Mouse (Mus musculus): ENCODE measurements around the gene Wdr95. TPM values are rescaled to one million over a fixed set of nuclear protein-coding genes. Genes with fewer than 3 reads are reported as not detected.
"Not testable (repeated sequence)": the region's sequence is repeated elsewhere in the genome, so short reads cannot be mapped to it uniquely, and the experiment has no call there.

Wdr95 gene
- polyA plus RNA-seq, 1 experiment from 2014 or later: 0.08 TPM

DNA sequence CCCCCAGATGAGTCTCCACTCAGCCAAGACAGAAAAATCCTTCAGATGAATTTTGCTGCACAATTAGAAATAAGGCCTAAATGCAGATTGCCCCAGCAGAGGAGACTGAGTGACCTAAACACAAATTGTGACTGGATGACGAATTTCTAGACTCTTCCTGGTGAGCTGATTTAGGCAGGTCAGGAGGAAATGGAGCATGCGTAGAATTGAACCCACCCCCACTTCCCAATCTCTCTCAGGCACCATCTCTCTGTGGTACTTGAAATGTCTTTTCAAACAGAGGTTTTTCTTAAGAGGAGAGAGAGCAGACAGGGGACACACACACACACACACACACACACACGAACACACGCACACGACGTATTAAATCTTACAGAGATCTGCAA is 4.6 kb upstream of the Wdr95 start:
- Histone ChIP-seq H3K9me3 (no peaks in the 10 kb centered on the region), H3K27me3 (no peaks in the 10 kb centered on the region), H3K36me3 (no peaks in the 10 kb centered on the region), H3K4me2 (replicated peaks) (no peak overlapping the region), H3K9ac (no peak overlapping the region), H3K4me1 (peaks cover 26% of the 10 kb centered on the region; the same call in 1 of the 2 replicates), H3K27ac (peak overlapping the region; percentile 57; the same call in 1 of the 2 replicates), H3K4me3 (no peak overlapping the region)
- ATAC-seq (ENCODE audit: insufficient number of reproducible peaks, insufficient read depth, low FRiP score, low TSS enrichment): no peak
- 68% methylated on average over 6 of the region's 6 CpGs for WGBS

DNA sequence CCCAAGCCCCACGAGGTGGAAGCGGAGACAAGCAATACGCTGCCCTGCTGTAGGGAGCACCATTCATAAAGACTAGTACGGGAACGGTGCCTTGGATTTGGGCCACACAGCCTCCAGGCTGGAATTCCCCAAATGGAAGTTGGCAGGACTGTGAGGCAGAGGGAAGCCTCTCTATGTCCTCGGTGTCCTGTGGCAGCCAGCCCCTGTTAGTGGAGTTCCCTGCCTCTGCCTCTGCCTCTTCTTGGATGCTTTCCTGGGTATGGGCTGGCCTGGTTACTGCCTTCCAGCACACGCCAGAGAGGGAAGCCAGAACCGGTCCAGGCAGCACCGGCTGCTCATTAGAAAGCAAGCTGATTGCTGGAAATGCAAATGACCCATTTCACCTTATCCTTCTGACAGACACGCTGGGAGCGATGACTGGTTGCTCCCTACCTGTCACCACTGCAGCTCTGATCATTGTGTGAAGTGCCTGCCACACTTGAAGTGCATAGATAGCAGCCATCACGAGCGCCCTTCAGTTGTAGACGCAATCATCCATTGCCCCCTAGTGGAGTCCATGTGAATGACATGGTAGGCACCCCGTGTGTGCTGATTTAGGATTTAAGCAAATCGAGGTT is 4.1 kb upstream of the Wdr95 start:
- Histone ChIP-seq H3K27ac (peak overlapping the region; percentile 57; the same call in 1 of the 2 replicates), H3K9ac (no peak overlapping the region), H3K27me3 (no peaks in the 10 kb centered on the region), H3K9me3 (no peaks in the 10 kb centered on the region), H3K4me2 (replicated peaks) (0 out of 2 replicates have a peak overlapping the region, but pooled peaks have one; percentile 6), H3K4me1 (peaks cover 26% of the 10 kb centered on the region; the same call in 1 of the 2 replicates), H3K36me3 (no peaks in the 10 kb centered on the region), H3K4me3 (no peak overlapping the region)
- WGBS: 23% methylated on average over 16 of the region's 16 CpGs
- no peak for ATAC-seq (ENCODE audit: insufficient number of reproducible peaks, insufficient read depth, low FRiP score, low TSS enrichment)

DNA sequence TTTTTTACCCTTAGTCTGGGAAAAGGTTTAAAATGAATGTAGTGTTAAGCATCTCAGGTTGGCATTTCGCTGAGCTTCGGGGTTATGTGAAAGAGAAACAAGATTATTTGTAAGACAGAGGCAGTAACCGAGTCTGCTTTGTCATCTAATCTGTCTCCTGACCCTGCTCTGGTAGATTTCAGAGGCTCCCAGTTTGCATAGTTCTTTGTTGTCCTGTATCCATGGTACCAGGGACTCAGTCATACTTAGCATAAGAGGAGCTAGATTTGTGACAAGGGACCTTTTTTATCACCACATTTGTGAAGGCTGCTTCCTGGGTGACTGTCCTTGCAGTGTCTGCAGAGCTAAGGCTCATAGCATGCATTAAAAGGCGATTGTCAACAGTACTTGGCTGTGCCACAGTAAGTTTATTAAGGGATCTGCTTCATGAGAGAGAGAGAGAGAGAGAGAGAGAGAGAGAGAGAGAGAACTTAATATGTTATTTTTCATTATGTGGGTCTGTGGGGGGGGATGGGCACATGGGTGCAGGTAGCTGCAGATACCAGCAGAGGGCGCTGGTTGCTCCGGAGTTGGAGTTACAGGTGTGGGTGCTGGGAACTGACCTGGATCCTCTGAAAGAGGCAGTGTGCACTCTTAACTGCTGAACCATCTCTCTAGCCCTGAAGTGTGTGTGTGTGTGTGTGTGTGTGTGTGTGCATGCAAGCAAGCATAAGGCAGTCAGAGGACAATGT is 3.3 kb upstream of the Wdr95 start:
- no peak for ATAC-seq (ENCODE audit: insufficient number of reproducible peaks, insufficient read depth, low FRiP score, low TSS enrichment)
- Histone ChIP-seq H3K4me2 (replicated peaks) (no peak overlapping the region), H3K9ac (no peak overlapping the region), H3K27ac (no peak overlapping the region), H3K9me3 (no peaks in the 10 kb centered on the region), H3K4me1 (peaks cover 29% of the 10 kb centered on the region; the same call in 1 of the 2 replicates), H3K27me3 (no peaks in the 10 kb centered on the region), H3K36me3 (no peaks in the 10 kb centered on the region), H3K4me3 (no peak overlapping the region)
- WGBS: 43% methylated on average over 6 of the region's 6 CpGs

DNA sequence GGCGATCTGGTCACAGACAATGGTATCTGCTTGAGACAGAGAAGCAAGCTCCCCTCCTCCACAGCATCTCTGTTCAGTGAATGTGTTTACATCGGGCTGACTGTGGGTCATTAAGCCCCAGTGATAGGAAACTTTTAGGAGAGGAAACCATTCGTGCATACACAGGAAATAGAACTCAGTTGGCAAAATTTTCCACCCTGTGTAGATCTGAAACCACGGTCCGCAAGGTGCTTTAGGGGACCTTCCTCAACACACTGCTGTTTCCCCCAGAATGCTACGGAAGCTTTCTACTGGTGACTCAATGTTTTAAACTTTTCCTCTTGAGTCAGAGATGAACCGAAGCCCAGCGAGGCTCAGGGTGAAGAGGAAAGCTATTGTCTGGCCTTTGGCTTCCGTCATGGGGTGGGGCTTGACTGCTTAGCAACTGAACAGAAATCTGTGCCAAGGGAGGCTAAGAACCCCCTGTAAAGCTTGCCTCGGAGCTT is 2.0 kb upstream of the Wdr95 start:
- H3K36me3 ChIP-seq: no peaks in the 10 kb centered on the region
- no peak for ATAC-seq (ENCODE audit: insufficient number of reproducible peaks, insufficient read depth, low FRiP score, low TSS enrichment)
- H3K27me3 ChIP-seq: no peaks in the 10 kb centered on the region
- 56% methylated on average over 10 of the region's 10 CpGs for WGBS
- H3K4me1 ChIP-seq: peaks cover 26% of the 10 kb centered on the region; the same call in 1 of the 2 replicates
- no peaks in the 10 kb centered on the region for H3K9me3 ChIP-seq
- H3K4me2 ChIP-seq (replicated peaks): no peak overlapping the region
- H3K4me3 ChIP-seq: no peak overlapping the region
- H3K27ac ChIP-seq: no peak overlapping the region
- H3K9ac ChIP-seq: no peak overlapping the region

DNA sequence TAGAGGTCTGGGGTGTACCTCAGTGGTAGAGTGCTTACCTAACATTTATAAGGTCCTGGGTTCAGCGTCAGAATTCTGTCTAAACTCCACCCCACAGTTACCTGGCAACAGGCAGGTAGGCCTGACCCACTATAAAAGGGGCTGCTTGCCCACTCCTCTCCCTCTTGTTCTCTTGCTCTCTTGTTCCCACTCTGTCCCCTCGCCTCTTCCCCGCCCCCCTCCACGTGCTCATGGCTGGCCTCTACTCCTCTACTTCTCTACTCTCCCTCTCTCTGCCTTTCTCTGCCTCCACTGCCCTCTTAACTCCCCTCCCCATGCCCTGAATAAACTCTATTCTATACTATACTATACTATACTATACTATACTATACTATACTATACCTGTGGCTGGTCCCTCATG is 1.2 kb upstream of the Wdr95 start:
- 92% methylated on average over 4 of the region's 4 CpGs for WGBS
- peaks cover 26% of the 10 kb centered on the region; the same call in 1 of the 2 replicates for H3K4me1 ChIP-seq
- ATAC-seq (ENCODE audit: insufficient number of reproducible peaks, insufficient read depth, low FRiP score, low TSS enrichment): not testable (repeated sequence)

DNA sequence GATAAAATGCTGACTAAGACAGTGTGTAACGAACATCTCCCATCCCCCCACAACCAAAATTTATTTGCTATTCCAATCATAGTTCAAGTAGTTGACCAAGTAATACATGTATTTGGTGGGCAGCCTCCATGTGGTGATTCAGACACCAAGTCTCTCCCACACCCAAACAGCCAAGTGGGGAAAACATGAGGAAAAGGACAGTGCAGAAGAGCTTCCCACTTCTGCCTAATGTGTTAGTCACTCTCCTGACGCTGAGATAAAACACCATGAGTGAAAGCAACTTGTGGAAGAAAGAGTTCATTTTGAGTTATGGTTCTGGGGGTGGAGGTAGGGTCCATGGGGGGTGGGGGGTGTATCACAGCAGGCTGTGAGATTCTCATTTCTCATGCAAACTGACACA is 5.4 kb downstream of the Wdr95 start:
- WGBS: 99% methylated on average over 2 of the region's 2 CpGs
- no peak for ATAC-seq (ENCODE audit: insufficient number of reproducible peaks, insufficient read depth, low FRiP score, low TSS enrichment)
- H3K4me3 ChIP-seq: no peak overlapping the region
- H3K27me3 ChIP-seq: no peaks in the 10 kb centered on the region
- no peaks in the 10 kb centered on the region for H3K9me3 ChIP-seq
- H3K4me1 ChIP-seq: peaks cover 14% of the 10 kb centered on the region
- H3K9ac ChIP-seq: no peak overlapping the region
- H3K36me3 ChIP-seq: no peaks in the 10 kb centered on the region
- H3K27ac ChIP-seq: no peak overlapping the region
- no peak overlapping the region for H3K4me2 ChIP-seq (replicated peaks)

More for the DNA sequence above, 1.2 kb upstream of the Wdr95 start:
- H3K9ac ChIP-seq; H3K27ac ChIP-seq; H3K4me2 ChIP-seq (replicated peaks); H3K36me3 ChIP-seq; H3K9me3 ChIP-seq; H3K27me3 ChIP-seq; H3K4me3 ChIP-seq: not testable (repeated sequence)

DNA sequence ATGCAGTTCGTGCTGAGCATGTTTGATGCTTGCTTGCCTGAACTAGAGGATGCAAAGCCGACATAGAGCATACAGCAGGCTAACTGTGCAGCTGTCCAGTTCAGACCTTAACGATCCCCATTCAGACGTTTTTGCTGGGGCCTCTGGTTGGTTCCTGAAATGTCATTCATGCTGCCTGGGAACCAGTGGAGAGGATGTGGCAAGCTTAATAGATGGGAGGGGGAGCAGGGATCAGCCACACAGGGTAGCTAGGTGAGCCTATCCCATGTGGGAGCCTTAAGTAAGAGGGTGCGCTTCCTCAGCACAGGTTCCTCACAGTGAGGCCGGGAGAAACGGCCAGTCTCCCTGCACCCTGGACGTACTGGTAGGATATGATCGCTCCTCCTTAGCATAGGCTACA is 7.5 kb downstream of the Wdr95 start:
- no peaks in the 10 kb centered on the region for H3K27me3 ChIP-seq
- ATAC-seq (ENCODE audit: insufficient number of reproducible peaks, insufficient read depth, low FRiP score, low TSS enrichment): no peak
- no peak overlapping the region for H3K9ac ChIP-seq
- H3K4me1 ChIP-seq: peaks cover 11% of the 10 kb centered on the region
- no peak overlapping the region for H3K4me3 ChIP-seq
- H3K9me3 ChIP-seq: no peaks in the 10 kb centered on the region
- WGBS: 70% methylated on average over 9 of the region's 9 CpGs
- H3K36me3 ChIP-seq: no peaks in the 10 kb centered on the region
- H3K27ac ChIP-seq: no peak overlapping the region
- no peak overlapping the region for H3K4me2 ChIP-seq (replicated peaks)

DNA sequence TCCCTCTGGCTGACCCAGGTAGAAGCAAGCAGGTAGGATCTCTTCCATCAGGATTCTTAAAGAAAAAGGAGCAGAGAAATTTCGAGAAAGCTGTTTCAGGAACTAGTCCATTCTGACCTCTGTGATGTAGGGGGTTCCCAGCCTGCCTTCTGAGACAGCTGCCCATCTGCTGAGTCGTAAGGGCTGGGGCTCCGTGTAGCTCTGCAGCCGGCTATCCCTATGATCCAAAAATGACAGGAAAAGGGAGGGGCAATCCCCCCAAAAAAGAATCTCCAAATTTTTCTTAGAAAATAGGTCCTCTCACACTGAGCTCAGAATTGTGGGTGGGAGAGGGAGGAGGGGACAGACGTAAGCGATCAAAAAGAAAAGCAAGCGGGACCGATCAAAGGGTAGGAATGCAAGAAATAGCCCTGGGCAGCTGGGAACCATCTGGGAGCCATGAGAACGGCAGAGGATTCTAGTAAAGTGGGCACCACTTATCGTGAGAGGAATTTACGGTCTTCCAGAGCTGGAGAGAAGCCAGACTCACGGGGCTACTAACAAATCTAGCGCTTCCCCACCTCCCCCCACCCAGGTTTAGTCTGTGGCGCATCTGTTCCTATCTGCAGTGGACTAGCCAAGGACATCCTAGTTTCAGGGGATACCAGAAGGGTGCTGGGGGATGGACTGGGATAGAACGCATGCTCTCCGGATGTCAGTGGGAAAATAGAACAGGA is 9.5 kb downstream of the Wdr95 start:
- Histone ChIP-seq H3K9me3 (no peaks in the 10 kb centered on the region), H3K4me1 (peaks cover 11% of the 10 kb centered on the region), H3K27me3 (no peaks in the 10 kb centered on the region), H3K27ac (peak overlapping the region; percentile 42; the same call in 1 of the 2 replicates), H3K9ac (no peak overlapping the region), H3K4me2 (replicated peaks) (peak overlapping the region; percentile 38), H3K36me3 (no peaks in the 10 kb centered on the region), H3K4me3 (no peak overlapping the region)
- peak; percentile 74 for ATAC-seq (ENCODE audit: insufficient number of reproducible peaks, insufficient read depth, low FRiP score, low TSS enrichment)
- WGBS: 20% methylated on average over 16 of the region's 16 CpGs

DNA sequence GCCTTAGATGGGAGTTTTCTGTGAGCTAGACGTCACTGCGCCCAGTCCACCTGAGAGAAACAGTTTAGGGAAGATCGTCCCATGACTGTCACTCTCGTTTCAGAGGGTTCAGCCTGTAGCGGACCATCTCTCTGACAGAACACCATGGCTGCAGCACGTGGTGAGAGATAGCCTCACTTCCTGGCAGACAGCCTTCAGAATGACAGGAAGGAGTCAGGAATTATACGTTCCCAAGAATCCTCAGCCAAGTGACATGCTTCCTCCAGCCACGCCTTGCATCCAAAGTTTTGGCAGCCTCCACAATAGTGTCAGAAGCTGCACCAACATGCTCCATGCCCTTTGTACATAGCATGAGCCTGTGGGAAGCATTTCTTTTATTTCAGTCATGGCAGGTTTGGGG is 10.1 kb downstream of the Wdr95 start:
- WGBS: 56% methylated on average over 8 of the region's 8 CpGs
- H3K36me3 ChIP-seq: no peaks in the 10 kb centered on the region
- H3K9me3 ChIP-seq: no peaks in the 10 kb centered on the region
- ATAC-seq (ENCODE audit: insufficient number of reproducible peaks, insufficient read depth, low FRiP score, low TSS enrichment): no peak
- peak overlapping the region; percentile 42; the same call in 1 of the 2 replicates for H3K27ac ChIP-seq
- no peak overlapping the region for H3K4me3 ChIP-seq
- H3K9ac ChIP-seq: no peak overlapping the region
- peaks cover 11% of the 10 kb centered on the region for H3K4me1 ChIP-seq
- H3K4me2 ChIP-seq (replicated peaks): peak overlapping the region; percentile 38
- no peaks in the 10 kb centered on the region for H3K27me3 ChIP-seq

DNA sequence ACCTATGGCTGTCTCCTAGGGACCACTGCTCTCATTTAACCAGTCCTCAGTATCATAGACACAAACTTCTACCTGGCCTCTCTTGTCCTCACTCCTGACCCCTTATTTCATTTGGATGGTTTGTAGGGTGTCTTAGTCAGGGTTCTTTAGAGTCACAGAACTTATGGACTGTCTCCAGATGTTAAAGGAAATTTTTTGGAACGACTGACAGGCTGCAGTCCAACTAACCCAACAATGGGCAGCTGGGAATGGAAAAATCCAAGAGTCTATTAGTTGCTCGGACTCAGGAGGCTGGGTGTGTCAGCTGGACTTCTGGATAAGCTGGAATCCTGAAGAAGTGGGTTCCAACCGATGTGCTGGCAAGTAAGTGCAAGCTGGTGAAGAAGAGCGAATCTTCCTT is 10.6 kb downstream of the Wdr95 start:
- H3K36me3 ChIP-seq: no peaks in the 10 kb centered on the region
- H3K27ac ChIP-seq: no peak overlapping the region
- no peak overlapping the region for H3K4me2 ChIP-seq (replicated peaks)
- H3K27me3 ChIP-seq: no peaks in the 10 kb centered on the region
- no peak overlapping the region for H3K4me3 ChIP-seq
- 82% methylated on average over 4 of the region's 4 CpGs for WGBS
- ATAC-seq (ENCODE audit: insufficient number of reproducible peaks, insufficient read depth, low FRiP score, low TSS enrichment): no peak
- peaks cover 11% of the 10 kb centered on the region for H3K4me1 ChIP-seq
- no peak overlapping the region for H3K9ac ChIP-seq
- H3K9me3 ChIP-seq: no peaks in the 10 kb centered on the region

DNA sequence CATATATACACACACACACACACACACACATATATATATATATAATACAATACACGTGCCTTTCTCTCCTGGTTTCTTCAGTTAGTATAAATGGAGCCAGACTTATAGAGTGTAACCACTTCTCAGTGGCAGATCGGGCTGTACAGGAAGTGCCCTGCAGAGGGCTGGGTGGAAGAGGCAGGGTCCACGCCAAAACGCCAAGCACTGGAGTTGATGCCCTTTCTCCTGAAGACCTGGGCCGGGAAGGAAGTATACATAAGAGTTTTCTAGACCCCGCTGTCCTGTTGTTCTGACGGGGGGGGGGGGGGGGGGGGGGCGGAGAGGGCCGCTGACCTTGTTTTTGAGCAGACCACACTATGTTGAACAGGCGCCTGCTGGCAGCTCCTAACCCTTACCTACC is 22.7 kb downstream of the Wdr95 start:
- Histone ChIP-seq H3K4me2 (replicated peaks) (no peak overlapping the region), H3K4me3 (no peak overlapping the region), H3K36me3 (no peaks in the 10 kb centered on the region), H3K9ac (no peak overlapping the region), H3K9me3 (no peaks in the 10 kb centered on the region), H3K4me1 (no peaks in the 10 kb centered on the region), H3K27me3 (no peaks in the 10 kb centered on the region), H3K27ac (no peak overlapping the region)
- WGBS: 60% methylated on average over 7 of the region's 10 CpGs
- no peak for ATAC-seq (ENCODE audit: insufficient number of reproducible peaks, insufficient read depth, low FRiP score, low TSS enrichment)

All from embryonic facial prominence, embryonic 12.5 days (tissue).